Mouse (Mus musculus): ENCODE measurements around the gene Syt3. TPM values are rescaled to one million over a fixed set of nuclear protein-coding genes. Genes with fewer than 3 reads are reported as not detected.

The Syt3 gene
- polyA plus RNA-seq, 1 experiment from 2014 or later, result 1.6 TPM

DNA sequence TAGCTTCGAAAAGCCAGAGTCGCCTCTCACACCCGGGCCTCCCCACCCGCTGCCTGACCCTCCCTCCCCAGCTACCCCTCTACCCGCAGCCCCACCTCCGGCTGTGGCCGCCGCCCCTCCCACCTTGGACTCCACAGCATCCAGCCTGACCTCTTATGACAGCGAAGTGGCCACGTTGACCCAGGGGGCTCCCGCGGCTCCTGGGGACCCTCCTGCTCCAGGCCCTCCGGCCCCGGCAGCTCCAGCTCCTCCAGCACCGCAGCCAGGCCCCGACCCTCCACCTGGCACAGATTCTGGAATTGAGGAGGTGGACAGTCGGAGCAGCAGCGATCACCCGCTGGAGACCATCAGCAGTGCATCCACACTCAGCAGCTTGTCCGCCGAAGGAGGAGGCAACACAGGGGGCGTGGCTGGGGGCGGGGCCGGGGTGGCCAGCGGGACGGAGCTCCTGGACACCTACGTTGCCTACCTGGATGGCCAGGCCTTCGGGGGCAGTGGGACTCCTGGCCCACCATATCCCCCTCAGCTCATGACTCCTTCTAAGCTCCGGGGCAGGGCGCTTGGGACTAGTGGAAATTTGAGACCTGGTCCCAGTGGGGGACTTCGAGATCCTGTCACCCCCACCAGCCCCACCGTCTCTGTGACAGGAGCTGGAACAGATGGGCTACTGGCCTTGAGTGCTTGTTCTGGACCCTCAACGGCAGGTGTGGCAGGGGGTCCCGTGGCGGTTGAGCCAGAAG, 30.1 kb upstream of the Syt3 start:
- H3K36me3 ChIP-seq (ENCODE audit: control insufficient read depth, insufficient read depth, low read length), result no peaks in the 10 kb centered on the region
- H3K4me2 ChIP-seq (ENCODE audit: low read length), result peak overlapping the region; percentile 26
- ATAC-seq (replicated peaks; ENCODE audit: low FRiP score, low TSS enrichment, low read depth) (no peak), DNase-seq (ENCODE audit: low spot score) (no peak)
- H3K27ac ChIP-seq (ENCODE audit: low read depth), result no peak overlapping the region
- H3K27me3 ChIP-seq (replicated peaks; ENCODE audit: control insufficient read depth, insufficient read depth, low read length), result peaks cover 80% of the 10 kb centered on the region
- H3K9ac ChIP-seq (ENCODE audit: low read length), result no peak overlapping the region
- H3K4me1 ChIP-seq (replicated peaks; ENCODE audit: control insufficient read depth, insufficient read depth, low read length), result peaks cover 35% of the 10 kb centered on the region
- no peaks in the 10 kb centered on the region for H3K9me3 ChIP-seq (ENCODE audit: control insufficient read depth, low read length)
- 3% methylated on average over 35 of the region's 35 CpGs for WGBS
- H3K4me3 ChIP-seq (ENCODE audit: low read depth, low read length), result peak overlapping the region; percentile 18; the same call in 1 of the 2 replicates

DNA sequence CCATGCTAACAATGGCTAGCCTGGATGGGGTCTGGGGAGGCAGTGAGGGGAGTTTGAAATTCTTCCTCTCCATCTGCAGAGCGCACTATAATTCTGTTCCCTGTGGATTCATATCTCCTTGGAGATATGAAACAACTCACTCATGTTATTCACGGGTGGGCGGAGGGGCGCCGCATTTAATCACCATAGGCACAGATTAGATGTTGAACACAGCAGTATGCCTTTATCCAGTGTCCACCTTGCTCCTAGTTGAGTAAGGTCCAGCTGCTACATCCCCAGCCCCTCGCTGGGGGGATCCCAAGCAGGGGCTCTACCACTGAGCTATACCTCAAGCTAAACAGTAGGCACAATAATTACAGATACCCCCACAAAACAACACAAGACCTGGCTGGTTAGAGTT, 28.5 kb upstream of the Syt3 start:
- Histone ChIP-seq H3K36me3 (ENCODE audit: control insufficient read depth, insufficient read depth, low read length) (no peaks in the 10 kb centered on the region), H3K4me1 (replicated peaks; ENCODE audit: control insufficient read depth, insufficient read depth, low read length) (peaks cover 46% of the 10 kb centered on the region), H3K27me3 (replicated peaks; ENCODE audit: control insufficient read depth, insufficient read depth, low read length) (peaks cover 80% of the 10 kb centered on the region), H3K27ac (ENCODE audit: low read depth) (no peak overlapping the region), H3K4me3 (ENCODE audit: low read depth, low read length) (no peak overlapping the region), H3K9ac (ENCODE audit: low read length) (no peak overlapping the region), H3K4me2 (ENCODE audit: low read length) (no peak overlapping the region), H3K9me3 (ENCODE audit: control insufficient read depth, low read length) (no peaks in the 10 kb centered on the region)
- ATAC-seq (replicated peaks; ENCODE audit: low FRiP score, low TSS enrichment, low read depth), result no peak
- no peak for DNase-seq (ENCODE audit: low spot score)
- 77% methylated on average over 6 of the region's 6 CpGs for WGBS

DNA sequence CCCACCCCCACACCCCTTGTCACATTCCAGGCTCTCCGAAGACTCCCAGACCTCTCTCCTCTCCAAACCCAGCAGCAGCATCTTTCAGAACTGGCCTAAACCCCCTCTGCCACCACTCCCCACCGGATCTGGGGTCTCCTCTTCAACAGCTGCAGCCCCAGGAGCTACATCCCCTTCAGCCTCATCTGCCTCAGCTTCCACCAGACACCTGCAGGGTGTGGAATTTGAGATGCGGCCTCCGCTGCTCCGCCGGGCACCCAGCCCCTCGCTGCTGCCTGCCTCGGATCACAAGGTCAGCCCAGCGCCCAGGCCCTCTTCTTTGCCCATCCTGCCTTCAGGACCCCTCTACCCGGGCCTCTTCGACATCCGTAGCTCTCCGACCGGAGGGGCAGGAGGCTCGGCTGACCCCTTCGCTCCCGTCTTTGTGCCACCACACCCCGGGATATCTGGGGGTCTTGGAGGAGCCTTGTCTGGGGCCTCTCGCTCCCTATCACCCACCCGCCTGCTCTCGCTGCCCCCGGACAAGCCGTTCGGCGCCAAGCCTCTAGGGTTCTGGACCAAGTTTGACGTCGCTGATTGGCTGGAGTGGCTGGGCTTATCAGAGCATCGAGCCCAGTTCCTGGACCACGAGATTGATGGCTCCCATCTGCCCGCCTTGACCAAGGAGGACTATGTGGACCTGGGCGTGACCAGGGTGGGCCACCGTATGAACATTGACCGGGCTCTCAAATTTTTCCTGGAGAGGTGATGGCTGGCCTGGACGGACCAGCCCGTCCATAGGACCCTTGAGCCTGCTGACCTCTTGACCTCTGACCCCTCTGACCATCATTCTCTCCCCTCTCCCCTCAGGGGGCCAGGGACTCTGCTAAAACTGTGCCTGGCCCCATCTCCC, 27.1 kb upstream of the Syt3 start:
- H3K4me1 ChIP-seq (replicated peaks; ENCODE audit: control insufficient read depth, insufficient read depth, low read length), result peaks cover 44% of the 10 kb centered on the region
- ATAC-seq (replicated peaks; ENCODE audit: low FRiP score, low TSS enrichment, low read depth) (no peak), DNase-seq (ENCODE audit: low spot score) (no peak)
- no peaks in the 10 kb centered on the region for H3K36me3 ChIP-seq (ENCODE audit: control insufficient read depth, insufficient read depth, low read length)
- H3K27ac ChIP-seq (ENCODE audit: low read depth), result no peak overlapping the region
- H3K27me3 ChIP-seq (replicated peaks; ENCODE audit: control insufficient read depth, insufficient read depth, low read length), result peaks cover 77% of the 10 kb centered on the region
- H3K4me3 ChIP-seq (ENCODE audit: low read depth, low read length), result peak overlapping the region; percentile 18
- no peaks in the 10 kb centered on the region for H3K9me3 ChIP-seq (ENCODE audit: control insufficient read depth, low read length)
- H3K4me2 ChIP-seq (ENCODE audit: low read length), result peak overlapping the region; percentile 46
- H3K9ac ChIP-seq (ENCODE audit: low read length), result 0 out of 2 replicates have a peak overlapping the region, but pooled peaks have one; percentile 25
- 3% methylated on average over 35 of the region's 35 CpGs for WGBS

DNA sequence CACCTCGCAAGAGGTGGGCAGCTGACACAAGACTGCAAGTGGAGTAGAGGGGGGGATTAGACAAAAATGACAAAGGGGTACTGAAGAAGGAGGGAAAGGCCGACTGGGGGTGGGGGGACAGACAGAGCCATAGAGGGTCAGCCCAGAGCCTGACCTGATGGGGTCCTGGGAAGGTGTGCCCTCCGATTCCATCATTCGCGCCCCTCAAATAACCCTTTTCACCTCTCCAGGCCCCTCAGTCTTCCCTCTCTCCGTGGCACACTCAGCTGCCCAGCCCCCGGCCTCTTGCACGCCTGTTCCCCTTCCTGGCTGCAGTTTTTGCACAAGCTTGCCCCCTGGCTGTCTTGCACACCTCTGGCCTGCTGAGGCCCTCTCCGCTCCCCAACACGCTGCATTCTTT, 26.4 kb upstream of the Syt3 start:
- H3K9me3 ChIP-seq (ENCODE audit: control insufficient read depth, low read length), result no peaks in the 10 kb centered on the region
- peaks cover 41% of the 10 kb centered on the region for H3K4me1 ChIP-seq (replicated peaks; ENCODE audit: control insufficient read depth, insufficient read depth, low read length)
- no peak overlapping the region for H3K9ac ChIP-seq (ENCODE audit: low read length)
- H3K4me2 ChIP-seq (ENCODE audit: low read length), result peak overlapping the region; percentile 46
- 19% methylated on average over 10 of the region's 10 CpGs for WGBS
- no peak overlapping the region for H3K27ac ChIP-seq (ENCODE audit: low read depth)
- peak overlapping the region; percentile 18; the same call in 1 of the 2 replicates for H3K4me3 ChIP-seq (ENCODE audit: low read depth, low read length)
- ATAC-seq (replicated peaks; ENCODE audit: low FRiP score, low TSS enrichment, low read depth), result no peak
- peaks cover 71% of the 10 kb centered on the region for H3K27me3 ChIP-seq (replicated peaks; ENCODE audit: control insufficient read depth, insufficient read depth, low read length)
- no peaks in the 10 kb centered on the region for H3K36me3 ChIP-seq (ENCODE audit: control insufficient read depth, insufficient read depth, low read length)
- DNase-seq (ENCODE audit: low spot score), result no peak

DNA sequence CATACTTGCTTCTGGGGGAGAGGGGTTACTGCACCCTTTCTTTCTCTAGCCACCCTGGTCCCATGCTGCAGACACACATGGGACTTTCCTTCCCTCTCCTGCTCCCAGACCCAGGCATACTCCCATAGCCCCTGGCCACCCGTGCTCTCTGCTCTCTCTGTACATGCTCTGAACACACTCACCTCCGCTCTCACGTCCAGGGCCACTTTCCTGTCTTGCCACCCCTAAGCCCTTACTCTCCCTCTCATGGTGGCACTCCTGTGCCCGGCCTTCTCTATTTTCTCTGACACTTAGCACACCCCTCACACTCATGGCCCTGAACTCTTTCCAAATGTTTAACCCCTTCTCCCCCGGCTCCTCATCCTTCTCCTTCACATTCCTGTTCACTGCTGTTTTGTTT, 25.9 kb upstream of the Syt3 start:
- ATAC-seq (replicated peaks; ENCODE audit: low FRiP score, low TSS enrichment, low read depth) (no peak), DNase-seq (ENCODE audit: low spot score) (no peak)
- Histone ChIP-seq H3K27ac (ENCODE audit: low read depth) (no peak overlapping the region), H3K4me1 (replicated peaks; ENCODE audit: control insufficient read depth, insufficient read depth, low read length) (peaks cover 36% of the 10 kb centered on the region), H3K9me3 (ENCODE audit: control insufficient read depth, low read length) (no peaks in the 10 kb centered on the region), H3K27me3 (replicated peaks; ENCODE audit: control insufficient read depth, insufficient read depth, low read length) (peaks cover 66% of the 10 kb centered on the region), H3K36me3 (ENCODE audit: control insufficient read depth, insufficient read depth, low read length) (no peaks in the 10 kb centered on the region), H3K9ac (ENCODE audit: low read length) (no peak overlapping the region), H3K4me3 (ENCODE audit: low read depth, low read length) (0 out of 2 replicates have a peak overlapping the region, but pooled peaks have one; percentile 8), H3K4me2 (ENCODE audit: low read length) (peak overlapping the region; percentile 46)
- WGBS, result 20% methylated on average over 5 of the region's 5 CpGs

DNA sequence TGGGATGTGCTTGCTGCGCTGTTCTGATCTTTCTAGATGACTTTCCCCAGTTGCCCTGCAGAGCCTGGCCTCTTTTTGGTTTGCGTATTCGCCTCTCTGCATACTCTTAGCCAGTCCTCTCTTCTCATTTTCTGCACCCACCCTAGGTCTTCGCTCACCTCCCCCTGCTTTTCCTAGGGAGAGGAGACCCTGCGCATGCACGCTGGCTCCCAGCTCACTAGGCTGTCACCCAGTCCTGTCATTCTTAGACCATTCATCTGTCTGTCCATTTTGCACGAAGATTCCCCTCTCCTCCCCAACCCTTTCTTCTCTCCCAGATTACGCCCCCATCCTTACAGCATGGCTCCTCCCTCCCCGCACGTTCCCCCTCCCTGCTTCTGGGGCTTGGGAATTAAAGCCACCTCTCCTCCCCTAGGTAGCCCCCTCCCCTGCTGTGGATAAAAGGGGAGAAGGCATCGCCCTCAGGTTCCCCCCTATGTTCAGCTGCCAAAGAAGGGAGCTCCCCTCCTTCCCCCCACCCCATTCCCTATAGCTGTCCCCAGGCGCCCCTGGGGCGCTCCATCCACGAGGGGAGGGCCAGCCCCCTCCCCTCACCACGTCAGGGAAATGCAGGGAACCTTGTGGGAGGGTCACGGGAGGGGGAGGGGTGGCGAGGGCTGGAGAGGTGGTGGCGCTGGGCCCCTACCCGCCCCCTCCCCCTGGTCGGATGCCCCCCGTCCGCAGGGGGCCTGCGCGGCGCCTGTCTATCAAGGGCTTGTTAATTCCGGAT, 24.8 kb upstream of the Syt3 start:
- peak overlapping the region; percentile 22; the same call in 1 of the 2 replicates for H3K27ac ChIP-seq (ENCODE audit: low read depth)
- DNase-seq (ENCODE audit: low spot score), result no peak
- H3K36me3 ChIP-seq (ENCODE audit: control insufficient read depth, insufficient read depth, low read length), result no peaks in the 10 kb centered on the region
- peak overlapping the region; percentile 34 for H3K9ac ChIP-seq (ENCODE audit: low read length)
- peaks cover 55% of the 10 kb centered on the region for H3K27me3 ChIP-seq (replicated peaks; ENCODE audit: control insufficient read depth, insufficient read depth, low read length)
- H3K4me1 ChIP-seq (replicated peaks; ENCODE audit: control insufficient read depth, insufficient read depth, low read length), result peaks cover 26% of the 10 kb centered on the region
- 0 out of 2 replicates have a peak, but pooled peaks have one; percentile 7 for ATAC-seq (replicated peaks; ENCODE audit: low FRiP score, low TSS enrichment, low read depth)
- H3K4me2 ChIP-seq (ENCODE audit: low read length), result peak overlapping the region; percentile 70
- H3K9me3 ChIP-seq (ENCODE audit: control insufficient read depth, low read length), result no peaks in the 10 kb centered on the region
- 5% methylated on average over 25 of the region's 26 CpGs for WGBS
- peak overlapping the region; percentile 42 for H3K4me3 ChIP-seq (ENCODE audit: low read depth, low read length)

DNA sequence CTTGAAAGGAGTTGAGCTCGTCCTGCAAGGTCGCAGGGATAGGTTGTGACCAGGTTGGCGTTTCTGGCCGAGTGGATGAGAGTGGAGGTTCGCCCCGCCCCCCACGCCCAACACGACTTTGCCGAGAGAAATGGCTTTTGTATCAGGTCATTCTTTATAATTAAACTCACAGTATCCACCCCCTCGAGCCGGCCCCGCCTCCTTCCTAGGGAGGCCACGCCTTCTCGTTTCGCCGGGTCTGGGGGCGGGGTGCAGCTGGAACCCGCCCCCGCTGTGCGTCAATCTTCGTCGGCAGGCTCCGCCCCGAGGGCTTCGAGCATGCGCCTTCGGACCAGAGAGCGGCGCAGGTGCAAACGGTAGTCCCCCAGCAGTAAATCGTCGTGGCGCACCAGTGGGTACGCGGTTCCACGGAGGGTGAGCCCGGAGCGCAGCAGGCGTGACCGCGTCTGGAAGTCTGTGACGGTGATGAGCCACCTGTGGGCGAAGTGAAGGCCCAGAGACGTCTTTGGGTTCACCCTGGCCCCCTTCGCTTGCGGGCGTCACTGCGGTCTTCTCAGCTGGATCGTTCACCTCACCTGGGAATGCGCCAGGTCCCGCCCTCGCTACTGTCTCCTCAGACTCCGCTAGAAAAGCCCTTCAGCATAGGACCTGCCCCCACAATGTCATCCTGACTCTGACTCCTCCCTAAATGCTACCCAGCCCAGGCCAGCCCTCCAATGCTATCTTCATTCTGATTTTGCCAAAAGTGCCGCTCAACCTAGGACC, 23.8 kb upstream of the Syt3 start:
- Histone ChIP-seq H3K9me3 (ENCODE audit: control insufficient read depth, low read length) (no peaks in the 10 kb centered on the region), H3K36me3 (ENCODE audit: control insufficient read depth, insufficient read depth, low read length) (no peaks in the 10 kb centered on the region), H3K9ac (ENCODE audit: low read length) (peak overlapping the region; percentile 34), H3K4me2 (ENCODE audit: low read length) (peak overlapping the region; percentile 70), H3K27me3 (replicated peaks; ENCODE audit: control insufficient read depth, insufficient read depth, low read length) (peaks cover 45% of the 10 kb centered on the region), H3K4me3 (ENCODE audit: low read depth, low read length) (peak overlapping the region; percentile 42), H3K4me1 (replicated peaks; ENCODE audit: control insufficient read depth, insufficient read depth, low read length) (peaks cover 26% of the 10 kb centered on the region), H3K27ac (ENCODE audit: low read depth) (peak overlapping the region; percentile 22; the same call in 1 of the 2 replicates)
- ATAC-seq (replicated peaks; ENCODE audit: low FRiP score, low TSS enrichment, low read depth), result peak; percentile 66
- DNase-seq (ENCODE audit: low spot score), result peak; percentile 97
- under 1% methylated on average over 54 of the region's 54 CpGs for WGBS

Data from intestine, embryonic 14.5 days (tissue).